Mouse (Mus musculus) stomach, postnatal 0 days (tissue): ENCODE measurements at regions not wholly inside any gene's neighbourhood (a gene's known extent, or its start where the extent isn't known, plus 50 kb on each side); places are given as distances from the start of the nearest gene placed in this dataset.

ENCODE experiments used
- CTCF ChIP-seq: IDR thresholded peaks from 2 replicates; pipeline ENCODE4 v1.5.1; 2016; ENCODE audit warnings: antibody characterized with exemption, low read depth, mild to moderate bottlenecking, moderate library complexity
- EP300 ChIP-seq: optimal IDR thresholded peaks from 2 replicates; pipeline ENCODE3; 2016; ENCODE audit warnings: antibody characterized with exemption

GRCm38 (mm10) chr12:77642336-77642735 lies 404.4 kb downstream of the Fut8 start:
- no peak for TF ChIP-seq CTCF
- no peak for TF ChIP-seq EP300
